Mouse (Mus musculus): ENCODE measurements around the gene Il2rb.

Il2rb gene

GRCm38 (mm10) chr15:78447746-78448535 lies 47.1 kb downstream of the Il2rb start:
- in situ Hi-C loops (cut with MboI): loop anchor here (10.0 kb wide), 1 partner anchor 87 kb away; the partner anchor contains the start of gene C1qtnf6

GRCm38 (mm10) chr15:78447121-78447520 lies 48.0 kb downstream of the Il2rb start:
- in situ Hi-C loops (cut with MboI): loop anchor here (10.0 kb wide), 1 partner anchor 88 kb away; the partner anchor contains the start of gene C1qtnf6

- in situ Hi-C loops (cut with MboI): loop anchor here (10.0 kb wide), 1 partner anchor 91 kb away; the partner anchor contains the start of gene C1qtnf6
Observed at GRCm38 (mm10) chr15:78443857-78444256, 51.2 kb downstream of the Il2rb start.

- in situ Hi-C loops (cut with MboI): loop anchor here (10.0 kb wide), 1 partner anchor 93 kb away; the partner anchor contains the start of gene C1qtnf6
Observed at GRCm38 (mm10) chr15:78442231-78442630, 52.8 kb downstream of the Il2rb start.

GRCm38 (mm10) chr15:78438973-78439372 lies 56.1 kb downstream of the Il2rb start:
- in situ Hi-C loops (cut with MboI): no loop called here

- in situ Hi-C loops (cut with MboI): no loop called here
Observed at GRCm38 (mm10) chr15:78438505-78438904, 56.6 kb downstream of the Il2rb start.

GRCm38 (mm10) chr15:78438018-78438394 lies 57.1 kb downstream of the Il2rb start:
- in situ Hi-C loops (cut with MboI): no loop called here

- in situ Hi-C loops (cut with MboI): no loop called here
Observed at GRCm38 (mm10) chr15:78437237-78438017, 57.6 kb downstream of the Il2rb start.

GRCm38 (mm10) chr15:78436380-78437192 lies 58.5 kb downstream of the Il2rb start:
- in situ Hi-C loops (cut with MboI): no loop called here

- in situ Hi-C loops (cut with MboI): no loop called here
Observed at GRCm38 (mm10) chr15:78435681-78436080, 59.4 kb downstream of the Il2rb start.

- in situ Hi-C loops (cut with MboI): no loop called here
Observed at GRCm38 (mm10) chr15:78434896-78435520, 60.1 kb downstream of the Il2rb start.

- in situ Hi-C loops (cut with MboI): no loop called here
Observed at GRCm38 (mm10) chr15:78431541-78432121, 63.4 kb downstream of the Il2rb start.

GRCm38 (mm10) chr15:78430874-78431273 lies 64.2 kb downstream of the Il2rb start:
- in situ Hi-C loops (cut with MboI): no loop called here

- in situ Hi-C loops (cut with MboI): no loop called here
Observed at GRCm38 (mm10) chr15:78429871-78430622, 65.0 kb downstream of the Il2rb start.
